Mouse (Mus musculus): Measurements from ENCODE around the gene Clstn1. TPM values are rescaled to one million over a fixed set of nuclear protein-coding genes. Genes with fewer than 3 reads are reported as not detected.

Clstn1 gene
- polyA plus RNA-seq, 1 experiment from 2014 or later = 83.6 TPM

DNA sequence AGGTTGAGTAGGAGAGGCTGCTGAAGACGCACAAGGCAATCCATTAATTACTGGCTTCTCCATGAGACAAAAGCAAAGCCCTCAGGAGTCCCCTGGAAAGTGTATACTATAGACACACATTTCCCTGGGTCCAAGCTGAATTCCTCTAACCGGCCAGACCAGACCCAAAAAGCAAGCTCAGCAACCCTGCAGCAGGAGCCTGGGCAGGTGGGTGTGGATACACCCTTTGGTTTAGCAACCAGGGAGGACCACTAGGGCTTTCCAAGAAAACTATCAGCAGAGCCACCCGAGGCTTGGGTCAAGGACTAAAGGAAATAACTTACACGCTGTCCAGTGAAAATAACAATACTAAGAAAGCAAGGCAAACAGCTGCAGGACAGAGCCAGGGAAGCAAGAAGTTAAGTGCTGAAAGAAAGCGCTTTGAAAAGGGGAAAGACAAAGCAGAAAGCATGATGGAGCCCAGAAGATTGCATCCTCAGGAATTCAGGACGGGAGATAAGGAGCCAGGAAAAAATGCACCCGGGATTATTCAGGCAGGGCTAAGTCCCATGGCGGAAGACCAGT, 88.6 kb downstream of the Clstn1 start:
- Histone ChIP-seq H3K9ac (peak overlapping the region; percentile 86), H3K4me3 (peak overlapping the region; percentile 73), H3K36me3 (peaks cover 31% of the 10 kb centered on the region), H3K27ac (peak overlapping the region; percentile 87), H3K4me1 (replicated peaks) (peaks cover 17% of the 10 kb centered on the region), H3K4me2 (peak overlapping the region; percentile 79), H3K27me3 (peaks cover 10% of the 10 kb centered on the region; the same call in 1 of the 2 replicates), H3K9me3 (no peaks in the 10 kb centered on the region)
- 6% methylated on average over 8 of the region's 8 CpGs for WGBS
- ATAC-seq (ENCODE audit: low FRiP score) = no peak

DNA sequence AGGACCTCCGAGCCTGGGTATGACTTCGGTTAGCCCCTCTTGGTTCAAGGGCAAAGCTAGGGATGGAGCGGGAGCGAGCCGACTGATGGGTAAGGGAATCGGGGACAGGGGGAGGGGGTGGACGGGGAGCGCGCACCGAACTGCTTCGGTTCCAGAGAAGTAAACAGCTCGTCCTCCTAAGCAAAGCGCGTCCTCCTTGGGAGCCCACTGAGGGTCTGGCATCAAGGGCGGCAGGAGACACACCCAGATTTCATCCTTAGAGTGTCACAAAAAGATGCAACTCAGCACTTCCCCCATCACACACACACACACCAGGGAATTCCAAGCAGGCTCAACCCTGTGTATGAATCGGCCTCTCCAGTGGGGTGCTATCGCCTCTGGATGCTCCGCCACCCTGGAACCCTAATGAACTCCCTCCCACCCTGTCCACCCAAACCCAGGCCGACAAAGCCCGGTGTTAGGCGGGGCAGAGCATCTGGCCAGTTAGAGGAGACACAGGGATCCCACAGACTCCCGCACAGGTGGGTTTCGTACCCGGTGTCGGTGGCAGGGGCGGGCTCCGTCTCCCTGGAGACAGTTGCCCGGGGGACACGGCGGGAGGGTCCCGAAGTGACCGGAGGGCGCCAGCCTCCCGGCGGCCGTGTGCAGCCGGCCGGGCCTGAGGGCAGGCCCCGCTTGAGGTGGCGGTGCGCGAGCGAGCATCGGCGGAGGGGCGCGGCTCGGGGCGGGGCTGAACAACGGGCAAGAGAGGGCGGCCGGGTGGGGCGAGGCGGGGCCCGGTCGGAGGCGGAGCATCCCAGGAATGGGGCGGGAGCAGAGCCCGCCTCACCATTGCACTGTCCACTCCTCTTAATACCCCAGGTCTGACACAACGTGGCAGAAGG, 89.4 kb downstream of the Clstn1 start:
- Histone ChIP-seq H3K4me3 (peak overlapping the region; percentile 73), H3K36me3 (peaks cover 24% of the 10 kb centered on the region), H3K4me1 (replicated peaks) (peaks cover 17% of the 10 kb centered on the region), H3K9me3 (no peaks in the 10 kb centered on the region), H3K27ac (peak overlapping the region; percentile 87), H3K9ac (peak overlapping the region; percentile 86), H3K27me3 (peaks cover 10% of the 10 kb centered on the region; the same call in 1 of the 2 replicates), H3K4me2 (peak overlapping the region; percentile 79)
- WGBS = under 1% methylated on average over 60 of the region's 60 CpGs
- peak; percentile 91 for ATAC-seq (ENCODE audit: low FRiP score)

DNA sequence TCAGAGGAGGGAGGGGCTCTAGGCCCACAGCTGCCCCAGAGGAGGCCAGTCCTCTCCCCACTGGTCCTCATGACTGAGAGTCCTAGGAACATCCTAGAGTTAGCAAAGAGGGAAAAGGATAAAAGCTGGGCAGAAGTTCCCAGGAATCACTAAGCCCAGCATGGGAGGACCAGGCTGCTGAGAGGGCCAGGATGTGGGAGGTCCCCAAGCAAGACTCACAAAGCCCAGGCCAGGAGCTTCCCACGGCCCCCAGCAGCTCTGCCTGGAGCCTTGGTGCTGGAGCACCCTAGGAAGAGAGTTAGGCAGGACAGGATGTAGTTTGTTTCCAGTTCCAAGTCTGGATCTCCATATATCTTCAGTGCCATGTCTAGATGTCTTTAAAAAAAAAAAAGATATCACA, 91.7 kb downstream of the Clstn1 start:
- WGBS = 43% methylated on average over 1 of the region's 1 CpGs
- peaks cover 17% of the 10 kb centered on the region for H3K4me1 ChIP-seq (replicated peaks)
- H3K27me3 ChIP-seq = peaks cover 10% of the 10 kb centered on the region; the same call in 1 of the 2 replicates
- no peak overlapping the region for H3K4me2 ChIP-seq
- H3K9ac ChIP-seq = no peak overlapping the region
- ATAC-seq (ENCODE audit: low FRiP score) = no peak
- no peak overlapping the region for H3K27ac ChIP-seq
- H3K4me3 ChIP-seq = no peak overlapping the region
- no peaks in the 10 kb centered on the region for H3K9me3 ChIP-seq
- H3K36me3 ChIP-seq = peaks cover 8% of the 10 kb centered on the region

DNA sequence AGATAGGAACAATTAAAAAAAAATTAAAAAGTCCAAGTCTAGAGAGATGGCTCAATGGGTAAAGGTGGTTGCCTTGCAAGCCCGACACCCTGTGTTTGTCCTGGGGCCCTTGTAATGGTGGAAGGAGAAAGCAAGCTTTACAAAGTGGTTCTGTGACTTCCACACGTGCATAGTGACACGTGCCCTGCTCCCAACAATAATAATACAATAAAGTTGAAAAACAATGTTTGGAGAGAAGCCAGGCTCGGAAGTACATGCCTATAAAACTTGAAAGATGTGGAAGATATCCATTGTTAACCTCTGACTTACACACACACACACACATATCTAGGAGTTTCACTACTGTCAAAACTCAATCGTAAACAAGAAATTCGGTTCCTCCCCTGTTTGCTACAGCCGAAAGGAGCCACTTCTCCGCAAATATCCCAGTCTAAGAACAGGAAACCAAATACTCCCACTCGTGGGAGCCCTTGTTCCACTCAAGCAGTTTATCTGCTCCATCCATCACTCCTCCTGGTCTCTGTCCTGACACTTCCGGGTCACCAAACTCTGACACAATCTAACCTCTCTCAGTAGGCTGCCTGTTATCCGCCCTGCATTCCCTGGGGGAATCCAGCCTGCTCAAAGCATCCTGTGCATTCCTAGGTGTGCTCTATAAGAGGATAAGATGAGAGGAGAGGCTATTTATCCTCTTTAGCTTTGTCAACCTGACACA, 92.9 kb downstream of the Clstn1 start:
- H3K4me3 ChIP-seq = no peak overlapping the region
- H3K9ac ChIP-seq = no peak overlapping the region
- H3K4me2 ChIP-seq = no peak overlapping the region
- no peaks in the 10 kb centered on the region for H3K9me3 ChIP-seq
- WGBS = 70% methylated on average over 11 of the region's 11 CpGs
- no peak for ATAC-seq (ENCODE audit: low FRiP score)
- no peak overlapping the region for H3K27ac ChIP-seq
- peaks cover 14% of the 10 kb centered on the region for H3K4me1 ChIP-seq (replicated peaks)
- peaks cover 1% of the 10 kb centered on the region; the same call in 1 of the 2 replicates for H3K27me3 ChIP-seq
- no peaks in the 10 kb centered on the region for H3K36me3 ChIP-seq

DNA sequence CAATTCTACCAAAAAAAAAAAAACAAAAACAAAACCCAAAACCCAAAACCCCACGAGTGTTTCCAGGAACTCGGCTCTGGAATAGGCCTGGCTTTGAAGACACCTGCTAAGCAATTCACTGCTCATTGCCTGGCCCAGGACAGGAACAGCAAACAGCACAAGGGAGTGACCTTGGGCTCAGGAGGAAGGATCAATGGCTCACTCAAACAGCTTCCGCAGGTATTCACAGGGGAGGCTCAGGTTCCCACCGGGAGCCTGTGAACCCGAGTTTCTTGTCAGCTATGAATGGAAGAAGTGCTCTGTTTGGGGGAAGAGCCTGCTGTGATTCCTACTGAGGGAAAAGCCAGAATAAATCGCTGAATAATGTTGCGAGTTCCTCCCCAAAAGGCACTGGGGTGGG, 97.6 kb downstream of the Clstn1 start:
- H3K36me3 ChIP-seq = no peaks in the 10 kb centered on the region
- ATAC-seq (ENCODE audit: low FRiP score) = no peak
- 0 out of 2 replicates have a peak, but pooled peaks cover 4% of the 10 kb centered on the region for H3K27me3 ChIP-seq
- no peak overlapping the region for H3K27ac ChIP-seq
- H3K9me3 ChIP-seq = no peaks in the 10 kb centered on the region
- WGBS = 18% methylated on average over 7 of the region's 7 CpGs
- H3K4me1 ChIP-seq (replicated peaks) = no peaks in the 10 kb centered on the region
- no peak overlapping the region for H3K9ac ChIP-seq
- no peak overlapping the region for H3K4me2 ChIP-seq
- no peak overlapping the region for H3K4me3 ChIP-seq

DNA sequence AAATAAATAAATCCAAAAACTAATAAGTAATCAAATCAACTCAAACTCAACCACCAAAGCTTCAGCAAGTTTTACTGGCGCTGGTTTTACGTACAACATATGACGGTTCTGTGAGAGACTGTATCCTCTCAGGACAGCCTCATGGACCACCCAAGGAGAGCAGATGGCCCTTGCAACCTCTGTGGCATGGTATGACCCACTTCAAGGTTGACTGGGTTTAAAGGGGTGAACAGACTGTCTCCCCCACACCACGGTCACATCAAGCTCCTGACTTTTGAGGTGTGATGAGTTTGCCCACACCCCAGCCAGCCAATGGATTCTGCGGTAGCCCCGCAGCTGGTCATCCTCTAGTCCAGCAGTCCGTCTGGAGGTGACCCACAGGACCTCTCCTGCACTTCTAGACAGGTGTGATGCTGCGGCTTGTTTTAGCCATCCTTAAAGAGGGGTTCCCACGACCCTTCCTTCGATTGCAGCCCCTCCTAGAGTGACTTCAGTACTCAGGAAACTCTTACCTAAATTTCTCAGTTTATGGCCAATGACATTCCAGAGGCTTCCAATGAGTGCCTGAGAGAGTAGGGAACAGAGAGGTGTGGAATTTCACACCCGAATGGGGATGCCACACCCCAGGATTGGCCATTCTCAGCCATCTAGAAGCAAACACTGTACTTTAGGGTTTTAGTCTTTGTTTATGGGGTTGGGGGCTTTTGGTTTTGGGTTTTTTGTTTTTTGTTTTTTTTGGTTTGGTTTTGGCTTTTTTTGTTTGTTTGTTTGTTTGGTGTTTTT, 98.8 kb downstream of the Clstn1 start:
- 0 out of 2 replicates have a peak, but pooled peaks cover 4% of the 10 kb centered on the region for H3K27me3 ChIP-seq
- ATAC-seq (ENCODE audit: low FRiP score) = no peak
- H3K4me3 ChIP-seq = no peak overlapping the region
- 86% methylated on average over 11 of the region's 11 CpGs for WGBS
- H3K27ac ChIP-seq = no peak overlapping the region
- H3K4me2 ChIP-seq = no peak overlapping the region
- no peaks in the 10 kb centered on the region for H3K9me3 ChIP-seq
- H3K36me3 ChIP-seq = no peaks in the 10 kb centered on the region
- no peak overlapping the region for H3K9ac ChIP-seq
- H3K4me1 ChIP-seq (replicated peaks) = no peaks in the 10 kb centered on the region

DNA sequence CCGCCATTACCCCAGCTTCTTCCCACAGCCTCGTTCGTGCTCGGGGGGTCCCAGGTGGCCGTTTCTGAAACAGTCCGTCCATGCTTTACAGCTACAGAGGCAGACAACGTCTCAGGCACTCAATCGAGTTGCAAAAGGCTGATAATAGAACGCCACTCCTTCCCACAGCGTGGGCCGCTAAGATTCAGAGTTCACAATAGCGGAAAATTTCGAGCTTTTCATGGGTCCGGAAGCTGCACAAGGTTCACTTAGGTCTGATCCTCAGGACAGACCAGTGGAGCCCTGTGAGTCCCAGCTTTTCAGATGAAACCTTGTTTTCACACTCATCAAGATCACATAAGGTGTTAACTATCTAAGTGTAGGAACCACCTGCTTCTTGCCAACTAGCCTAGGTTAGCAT, 102.6 kb downstream of the Clstn1 start:
- Histone ChIP-seq H3K27me3 (0 out of 2 replicates have a peak, but pooled peaks cover 4% of the 10 kb centered on the region), H3K9me3 (no peaks in the 10 kb centered on the region), H3K36me3 (no peaks in the 10 kb centered on the region), H3K4me2 (no peak overlapping the region), H3K4me1 (replicated peaks) (no peaks in the 10 kb centered on the region), H3K27ac (no peak overlapping the region), H3K9ac (no peak overlapping the region), H3K4me3 (no peak overlapping the region)
- 71% methylated on average over 14 of the region's 14 CpGs for WGBS
- ATAC-seq (ENCODE audit: low FRiP score) = no peak

DNA sequence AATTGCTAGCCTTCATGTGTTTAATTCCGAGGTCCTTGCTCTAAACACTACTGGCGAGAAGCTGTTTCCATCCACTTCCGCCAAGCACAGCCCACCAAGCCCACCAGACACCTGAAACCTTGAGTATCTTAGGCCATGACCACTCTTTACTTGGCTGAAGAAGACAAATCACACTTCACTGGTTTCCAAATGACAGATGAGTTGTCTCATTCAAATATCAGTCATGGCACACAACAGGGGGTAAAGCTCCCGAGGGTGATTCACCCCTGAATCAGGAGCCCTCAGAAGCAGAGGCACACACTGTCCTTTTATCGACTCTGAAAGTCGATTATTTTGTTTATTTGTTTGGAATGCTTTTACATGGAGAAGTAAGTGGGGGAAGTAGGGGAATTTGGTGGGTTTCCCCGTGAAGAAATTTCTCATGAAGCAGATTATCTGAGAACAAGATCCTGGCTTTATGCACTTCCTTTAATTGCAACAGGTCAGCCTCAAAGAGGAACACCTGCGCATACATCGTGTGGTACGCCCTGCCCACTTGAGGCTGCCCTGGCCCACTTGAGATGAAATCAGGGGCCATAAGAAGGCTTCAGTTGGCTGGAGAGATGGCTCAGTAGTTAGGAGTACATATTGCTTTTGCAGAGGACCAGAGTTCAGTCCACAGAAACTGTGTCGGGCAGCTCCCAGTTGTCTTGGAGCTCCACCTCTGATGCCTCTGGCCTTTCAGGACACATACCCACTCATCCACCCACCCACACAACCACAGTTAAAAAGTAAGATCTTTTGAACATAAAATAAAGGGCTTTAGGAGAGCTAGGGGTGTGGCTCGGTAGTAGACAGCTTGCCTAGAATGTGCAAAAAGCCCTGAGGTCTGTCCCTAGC, 103.8 kb downstream of the Clstn1 start:
- ATAC-seq (ENCODE audit: low FRiP score) = no peak
- H3K4me3 ChIP-seq = no peak overlapping the region
- H3K27ac ChIP-seq = no peak overlapping the region
- H3K9ac ChIP-seq = no peak overlapping the region
- no peak overlapping the region for H3K4me2 ChIP-seq
- H3K27me3 ChIP-seq = 0 out of 2 replicates have a peak, but pooled peaks cover under 1% of the 10 kb centered on the region
- no peaks in the 10 kb centered on the region for H3K4me1 ChIP-seq (replicated peaks)
- H3K9me3 ChIP-seq = no peaks in the 10 kb centered on the region
- WGBS = 81% methylated on average over 12 of the region's 12 CpGs
- H3K36me3 ChIP-seq = no peaks in the 10 kb centered on the region

DNA sequence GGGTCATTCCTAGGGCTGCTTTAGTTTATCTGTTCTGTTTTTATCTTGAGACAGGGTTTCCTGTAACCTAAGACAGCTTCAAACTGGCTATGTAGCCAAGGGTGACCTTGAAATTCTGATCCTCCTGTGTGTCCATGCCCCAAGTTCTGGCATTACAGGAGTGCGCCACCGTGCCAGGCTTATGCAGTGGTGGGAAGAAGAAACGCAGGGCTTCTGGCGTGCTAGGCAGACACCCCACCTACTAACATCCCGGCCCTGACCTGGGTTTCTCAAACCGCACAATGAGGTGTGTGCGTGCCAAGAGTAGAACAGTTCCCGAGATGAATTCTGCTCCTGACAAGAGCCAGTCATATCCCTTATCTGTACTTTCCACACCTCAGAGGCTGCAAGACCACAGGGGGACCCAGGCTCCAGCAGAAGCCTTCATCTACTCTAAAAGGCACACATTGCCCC, 104.6 kb downstream of the Clstn1 start:
- Histone ChIP-seq H3K4me1 (replicated peaks) (peaks cover under 1% of the 10 kb centered on the region; the same call in 1 of the 2 replicates), H3K4me3 (no peak overlapping the region), H3K9me3 (no peaks in the 10 kb centered on the region), H3K9ac (no peak overlapping the region), H3K36me3 (no peaks in the 10 kb centered on the region), H3K4me2 (no peak overlapping the region), H3K27me3 (0 out of 2 replicates have a peak, but pooled peaks cover 5% of the 10 kb centered on the region), H3K27ac (no peak overlapping the region)
- WGBS = 90% methylated on average over 8 of the region's 8 CpGs
- ATAC-seq (ENCODE audit: low FRiP score) = no peak

DNA sequence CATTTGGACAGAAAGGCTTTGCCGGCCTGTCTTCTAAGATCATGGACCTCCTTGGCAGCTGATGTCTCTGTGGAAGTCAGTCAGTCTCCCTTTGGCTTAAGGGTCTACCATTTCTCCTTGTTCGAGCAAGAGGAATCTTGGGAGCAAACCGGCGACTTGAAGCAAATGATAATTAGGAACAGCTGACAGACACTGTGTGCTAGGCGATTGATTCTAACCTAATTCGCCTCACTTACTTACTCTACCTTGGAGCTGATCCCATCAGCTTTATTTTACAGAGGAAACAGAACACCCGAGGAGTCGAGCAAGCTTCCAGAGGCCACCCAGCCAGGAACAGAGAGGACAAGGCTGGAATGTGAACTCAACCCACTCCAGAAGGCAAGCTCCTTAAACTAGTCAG, 105.1 kb downstream of the Clstn1 start:
- H3K36me3 ChIP-seq = no peaks in the 10 kb centered on the region
- peaks cover 5% of the 10 kb centered on the region for H3K4me1 ChIP-seq (replicated peaks)
- no peaks in the 10 kb centered on the region for H3K9me3 ChIP-seq
- 81% methylated on average over 8 of the region's 8 CpGs for WGBS
- H3K4me2 ChIP-seq = no peak overlapping the region
- no peak overlapping the region for H3K9ac ChIP-seq
- no peak overlapping the region for H3K27ac ChIP-seq
- H3K27me3 ChIP-seq = peaks cover 8% of the 10 kb centered on the region; the same call in 1 of the 2 replicates
- H3K4me3 ChIP-seq = no peak overlapping the region
- no peak for ATAC-seq (ENCODE audit: low FRiP score)

Measured in hindbrain, embryonic 13.5 days (tissue).